Mouse (Mus musculus): Measurements from ENCODE around the gene Arhgap31.

Gene Arhgap31

DNA sequence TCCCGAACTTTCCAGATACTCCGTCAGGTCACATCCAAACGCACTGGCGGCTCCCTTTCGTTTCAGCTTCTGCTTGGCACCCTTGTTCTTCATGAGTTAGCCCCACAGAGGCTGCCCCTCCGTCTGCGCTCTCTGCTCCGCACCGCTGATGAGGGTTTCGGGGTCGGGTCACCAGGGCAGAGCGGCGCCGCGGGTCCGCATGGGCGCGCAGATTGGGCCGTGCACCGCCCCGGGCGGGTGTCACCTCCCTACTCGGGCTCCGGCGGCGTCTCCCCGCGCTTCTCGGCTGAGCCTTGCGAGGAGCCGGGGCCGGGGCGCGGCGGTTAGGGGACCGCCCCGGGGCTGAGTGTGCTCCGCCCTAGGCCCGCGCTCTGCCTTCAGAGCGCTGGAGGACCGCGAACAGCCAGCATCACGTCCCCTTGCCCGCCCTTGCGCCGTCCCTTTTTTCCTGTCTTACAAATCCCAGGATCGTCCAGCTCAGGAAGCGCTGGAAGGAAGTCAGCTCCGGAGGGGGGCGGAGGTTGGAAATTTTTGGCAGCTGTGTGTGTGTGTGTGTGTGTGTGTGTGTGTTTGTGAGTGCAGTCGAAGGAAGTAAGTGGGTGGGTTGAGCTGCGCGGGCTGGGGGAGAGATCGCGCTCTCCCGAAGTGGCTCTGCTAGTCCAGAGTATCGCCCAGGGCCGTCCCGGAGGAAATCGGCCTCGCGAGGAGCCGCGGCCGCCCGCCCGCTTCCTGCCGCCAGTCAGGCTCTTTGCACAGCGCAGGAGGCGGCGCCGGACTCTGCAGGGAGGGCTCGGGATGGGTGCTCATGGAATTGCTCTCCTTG lies at the start of gene Arhgap31:
Gene Arhgap31, minus strand, starts transcription at position 694 of the 823 bp plus-strand sequence.
- DNase-seq (ENCODE audit: low read depth, low spot score): peak; percentile 78

- DNase-seq (ENCODE audit: low read depth, low spot score): no peak
Observed at GRCm38 (mm10) chr16:38762401-38762800, 49.3 kb upstream of the Arhgap31 start.

GRCm38 (mm10) chr16:38761972-38762371 lies 48.9 kb upstream of the Arhgap31 start:
- no peak for DNase-seq (ENCODE audit: low read depth, low spot score)

DNA sequence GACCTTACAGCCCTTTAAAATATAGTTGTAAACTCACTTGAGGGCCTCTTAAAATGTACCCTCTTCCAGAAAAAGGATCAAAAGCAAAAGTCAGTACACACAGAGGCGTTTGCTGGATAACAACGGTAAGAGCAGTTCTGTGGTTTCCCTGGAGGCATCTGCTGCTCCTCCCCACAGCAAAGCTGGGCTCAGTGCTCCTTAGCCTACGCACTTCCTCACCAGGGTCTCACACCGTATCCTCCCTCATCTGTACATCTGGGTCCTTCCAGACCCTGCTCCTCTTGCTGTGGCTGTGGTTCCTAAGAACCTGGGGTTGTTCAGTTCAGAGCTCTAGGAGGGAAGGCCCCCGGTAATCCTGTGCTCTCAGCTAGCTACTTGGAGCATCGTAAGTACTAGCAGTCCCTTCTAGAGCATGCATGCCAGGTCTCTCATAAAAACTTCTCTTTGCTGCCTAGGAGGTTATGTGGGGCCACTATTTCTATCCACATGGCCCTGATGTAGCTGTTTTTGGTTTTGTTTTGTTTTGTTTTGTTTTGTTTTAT lies 47.8 kb upstream of the Arhgap31 start:
- DNase-seq (ENCODE audit: low read depth, low spot score): no peak

DNA sequence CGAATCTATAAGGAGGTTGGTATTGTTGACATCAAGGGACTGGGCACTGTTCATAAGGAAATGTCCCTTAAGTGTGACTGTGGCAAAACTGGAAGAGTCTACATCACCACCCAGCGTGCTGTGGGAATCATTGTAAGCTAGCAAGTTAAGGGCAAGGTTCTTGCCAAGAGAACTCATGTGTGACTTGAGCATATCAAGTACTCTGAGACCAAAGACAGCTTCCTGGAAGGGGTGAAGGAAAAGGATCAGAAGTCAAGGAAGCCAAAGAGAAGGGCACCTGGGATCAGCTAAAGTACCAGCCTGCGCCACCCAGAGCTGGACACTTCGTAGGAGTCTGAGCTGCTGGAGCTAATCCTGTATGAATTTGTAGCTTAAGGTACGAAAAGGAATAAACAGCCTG lies 47.2 kb upstream of the Arhgap31 start:
- DNase-seq (ENCODE audit: low read depth, low spot score): no peak

DNA sequence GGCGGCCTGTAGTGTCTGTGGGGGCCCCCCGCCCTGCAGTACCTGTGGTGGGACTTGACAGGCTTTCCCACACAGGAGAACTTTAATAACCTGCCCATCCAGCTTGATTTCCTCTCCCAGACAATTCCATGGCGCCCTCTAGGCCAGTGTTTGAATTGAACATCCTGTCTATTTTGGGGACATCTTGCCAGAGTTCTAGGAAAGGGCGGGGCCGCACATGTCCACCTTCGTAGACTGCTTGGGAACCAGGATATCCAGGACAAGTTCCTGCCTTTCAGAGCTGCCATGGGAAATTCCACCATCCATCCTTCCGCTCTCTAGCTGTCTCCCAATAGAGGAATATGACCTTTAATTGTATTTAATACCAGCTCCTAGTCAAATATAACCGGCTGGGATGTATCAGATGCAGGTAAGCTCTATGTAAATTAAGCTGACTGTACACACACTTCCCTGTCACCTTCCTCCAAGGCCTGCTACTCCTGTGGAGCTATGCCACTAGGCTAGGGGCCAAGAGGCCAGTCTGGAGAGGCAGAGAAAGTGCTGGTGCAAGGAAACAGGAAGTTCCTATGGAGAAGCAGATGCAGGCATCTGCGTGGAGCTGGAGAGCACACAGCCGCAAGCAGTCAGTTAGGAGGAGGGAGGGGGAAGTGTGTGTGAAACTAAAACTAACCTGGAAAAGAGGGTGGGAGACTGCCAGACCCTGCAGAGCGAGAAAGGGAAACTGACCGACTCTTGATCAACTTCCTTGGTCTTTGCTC lies 45.2 kb upstream of the Arhgap31 start:
- DNase-seq (ENCODE audit: low read depth, low spot score): no peak

DNA sequence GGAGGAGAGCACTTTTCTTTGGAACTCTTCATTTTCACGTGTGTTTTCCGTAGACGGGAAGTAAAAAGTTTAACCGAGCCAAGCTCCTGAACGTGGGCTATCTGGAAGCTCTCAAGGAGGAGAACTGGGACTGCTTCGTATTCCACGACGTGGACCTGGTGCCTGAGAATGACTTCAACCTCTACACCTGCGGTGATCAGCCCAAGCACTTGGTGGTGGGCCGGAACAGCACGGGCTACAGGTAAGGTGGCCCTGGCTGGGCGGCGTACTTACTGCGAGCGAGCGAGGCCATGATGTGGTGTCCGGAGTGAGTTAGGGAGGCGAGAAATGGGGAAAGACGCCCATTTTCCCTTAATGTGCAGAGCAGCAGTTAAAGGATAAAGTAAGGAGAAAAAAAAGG lies 44.6 kb upstream of the Arhgap31 start:
- no peak for DNase-seq (ENCODE audit: low read depth, low spot score)

GRCm38 (mm10) chr16:38756572-38756971 lies 43.5 kb upstream of the Arhgap31 start:
- DNase-seq (ENCODE audit: low read depth, low spot score): no peak

GRCm38 (mm10) chr16:38756177-38756503 lies 43.1 kb upstream of the Arhgap31 start:
- DNase-seq (ENCODE audit: low read depth, low spot score): no peak

- no peak for DNase-seq (ENCODE audit: low read depth, low spot score)
Observed at GRCm38 (mm10) chr16:38755452-38756176, 42.5 kb upstream of the Arhgap31 start.

DNA sequence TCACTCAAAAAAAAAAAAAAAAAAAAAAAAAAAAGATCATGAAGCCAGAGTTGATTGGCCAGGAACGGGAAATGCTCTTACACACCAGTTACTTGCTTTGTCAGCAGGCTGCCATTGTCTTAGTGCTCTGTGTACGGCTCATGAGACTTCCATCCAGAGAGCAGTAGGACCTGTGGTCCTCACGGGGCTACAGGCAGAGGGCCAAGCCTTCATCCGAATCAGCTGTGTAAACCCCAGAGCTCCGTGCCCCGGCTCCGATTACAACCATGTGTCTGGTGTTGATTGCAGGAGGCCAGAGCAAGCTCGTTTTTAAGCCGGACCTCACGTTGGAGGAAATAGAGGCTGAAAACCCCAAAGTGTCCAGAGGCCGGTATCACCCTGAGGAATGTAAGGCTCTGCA lies 40.6 kb upstream of the Arhgap31 start:
- DNase-seq (ENCODE audit: low read depth, low spot score): peak; percentile 53

- no peak for DNase-seq (ENCODE audit: low read depth, low spot score)
Observed at GRCm38 (mm10) chr16:38750803-38751202, 37.7 kb upstream of the Arhgap31 start.

GRCm38 (mm10) chr16:38743941-38744673 lies 31.0 kb upstream of the Arhgap31 start:
- no peak for DNase-seq (ENCODE audit: low read depth, low spot score)

- DNase-seq (ENCODE audit: low read depth, low spot score): peak; percentile 51
Observed at GRCm38 (mm10) chr16:38742659-38743131, 29.6 kb upstream of the Arhgap31 start.

GRCm38 (mm10) chr16:38742113-38742658 lies 29.1 kb upstream of the Arhgap31 start, which contains the start of gene B4galt4:
TSS of gene B4galt4 (plus strand) at chr16:38742264.
- DNase-seq (ENCODE audit: low read depth, low spot score): peak; percentile 79

DNA sequence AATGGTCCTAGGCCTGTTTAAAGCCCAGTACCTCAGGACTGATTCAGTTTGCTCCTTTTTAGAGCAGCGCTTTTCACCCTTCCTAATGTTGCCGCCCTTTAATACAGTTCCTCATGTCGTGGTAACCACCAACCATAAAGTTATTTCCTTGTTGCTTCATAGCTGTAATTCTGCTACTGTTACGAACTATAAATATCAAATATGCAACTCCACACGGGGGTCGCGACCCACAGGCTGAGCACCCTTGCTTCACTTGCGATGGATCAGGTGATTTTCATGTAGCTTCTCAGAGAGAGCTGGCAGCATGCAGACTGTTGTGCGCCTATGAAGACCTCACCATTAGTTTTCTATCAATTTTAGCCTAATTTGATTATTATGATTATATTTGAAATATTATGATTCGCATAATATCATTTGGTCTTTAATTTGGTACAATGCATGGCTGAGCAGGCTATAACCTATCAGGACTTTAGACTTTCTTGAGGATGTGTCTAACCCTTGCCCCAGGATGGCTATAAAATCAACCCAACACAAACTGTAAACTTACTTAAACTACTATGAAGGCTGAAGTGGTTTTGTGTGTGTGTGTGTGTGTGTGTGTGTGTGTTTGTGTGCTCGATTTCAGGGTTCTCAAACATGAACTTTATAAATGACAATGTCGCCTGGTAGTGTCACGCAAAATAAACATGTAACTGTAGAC lies 28.3 kb upstream of the Arhgap31 start:
- DNase-seq (ENCODE audit: low read depth, low spot score): no peak

DNA sequence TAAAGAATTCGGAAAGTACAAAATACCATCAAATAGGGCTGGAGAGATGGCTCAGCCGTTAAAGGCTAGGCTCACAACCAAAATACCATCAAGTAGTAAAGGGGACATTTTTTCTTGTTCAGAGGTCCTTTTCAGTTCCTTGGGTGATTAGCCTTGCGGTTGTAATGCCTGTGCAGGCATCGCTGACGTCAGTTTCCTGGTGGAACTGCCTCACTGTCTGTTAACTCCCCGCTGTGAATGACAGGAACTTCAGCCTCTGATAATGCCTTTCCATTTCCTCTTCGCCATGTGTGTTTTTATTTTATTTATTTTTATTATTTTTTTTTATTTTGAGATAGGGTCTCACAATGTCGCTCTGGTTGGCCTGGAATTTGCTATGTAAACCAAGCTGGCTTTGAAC lies 17.8 kb upstream of the Arhgap31 start:
- DNase-seq (ENCODE audit: low read depth, low spot score): no peak

DNA sequence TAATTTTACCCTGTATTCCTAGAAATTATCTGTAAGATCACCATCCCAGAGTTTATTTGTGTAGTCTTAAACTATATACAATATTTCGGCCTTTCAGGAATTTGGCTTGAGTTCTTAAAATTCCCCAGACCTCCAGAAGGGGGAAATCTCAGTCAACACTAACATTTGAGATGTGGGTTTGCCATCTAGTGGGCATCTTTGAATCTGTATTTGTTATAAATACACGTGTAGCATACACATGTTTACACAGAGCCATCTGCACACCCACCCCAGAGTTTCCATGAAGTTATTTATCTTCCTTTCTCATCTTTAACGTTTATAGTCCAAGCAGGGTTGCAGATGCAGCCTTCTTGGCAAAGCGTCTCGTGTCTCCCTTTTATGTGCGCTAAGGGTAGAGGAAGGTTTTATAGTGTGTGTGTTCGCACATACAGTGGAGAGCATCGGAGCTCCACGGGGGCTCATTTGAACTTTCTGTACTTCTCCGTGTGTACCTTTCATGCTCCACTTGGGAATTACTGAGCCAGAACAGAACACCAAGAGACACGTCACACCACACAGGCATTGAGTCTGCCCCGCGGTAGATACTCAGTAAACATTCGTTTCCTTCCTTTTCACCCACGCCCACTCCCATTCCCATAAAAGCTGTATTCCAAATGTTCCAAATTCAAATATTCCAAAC lies 16.7 kb upstream of the Arhgap31 start:
- DNase-seq (ENCODE audit: low read depth, low spot score): no peak

GRCm38 (mm10) chr16:38729139-38729538 lies 16.1 kb upstream of the Arhgap31 start:
- no peak for DNase-seq (ENCODE audit: low read depth, low spot score)
